Mouse (Mus musculus): ENCODE results near the gene Skap1.
"Not testable (repeated sequence)": the region's sequence is repeated elsewhere in the genome, so short reads cannot be mapped to it uniquely, and the experiment has no call there.

Gene Skap1

GRCm38 (mm10) chr11:96703813-96704212, 239.4 kb downstream of the Skap1 start:
- no peak for DNase-seq

- DNase-seq: no peak
These were observed 246.9 kb downstream of the Skap1 start for GRCm38 (mm10) chr11:96711268-96711667.

- no peak for DNase-seq
These were observed 247.3 kb downstream of the Skap1 start for GRCm38 (mm10) chr11:96711670-96712069.

GRCm38 (mm10) chr11:96713210-96714005, 249.0 kb downstream of the Skap1 start:
- no peak for DNase-seq

GRCm38 (mm10) chr11:96714011-96714410, 249.6 kb downstream of the Skap1 start:
- DNase-seq: no peak

- not testable (repeated sequence) for DNase-seq
These were observed 250.8 kb downstream of the Skap1 start for GRCm38 (mm10) chr11:96715168-96715567.

GRCm38 (mm10) chr11:96718609-96719008, 254.2 kb downstream of the Skap1 start:
- DNase-seq: no peak

GRCm38 (mm10) chr11:96725833-96726232, 261.4 kb downstream of the Skap1 start:
- DNase-seq: no peak

- no peak for DNase-seq
These were observed 264.2 kb downstream of the Skap1 start for GRCm38 (mm10) chr11:96728577-96728976.

GRCm38 (mm10) chr11:96729462-96729861, 265.1 kb downstream of the Skap1 start:
- DNase-seq: no peak

- DNase-seq: no peak
These were observed 265.9 kb downstream of the Skap1 start for GRCm38 (mm10) chr11:96730327-96730726.

- no peak for DNase-seq
These were observed 268.3 kb downstream of the Skap1 start for GRCm38 (mm10) chr11:96732657-96733056.

GRCm38 (mm10) chr11:96735908-96736307, 271.5 kb downstream of the Skap1 start:
- peak; percentile 47 for DNase-seq

- DNase-seq: peak; percentile 39
These were observed 272.0 kb downstream of the Skap1 start for GRCm38 (mm10) chr11:96736361-96736760.

GRCm38 (mm10) chr11:96737673-96738471, 273.5 kb downstream of the Skap1 start:
- DNase-seq: no peak

GRCm38 (mm10) chr11:96740796-96741195, 276.4 kb downstream of the Skap1 start:
- no peak for DNase-seq

GRCm38 (mm10) chr11:96741995-96742394, 277.6 kb downstream of the Skap1 start:
- DNase-seq: no peak

- DNase-seq: no peak
These were observed 278.6 kb downstream of the Skap1 start for GRCm38 (mm10) chr11:96743000-96743399.

GRCm38 (mm10) chr11:96743891-96744290, 279.5 kb downstream of the Skap1 start:
- DNase-seq: no peak

GRCm38 (mm10) chr11:96746648-96747047, 282.3 kb downstream of the Skap1 start:
- no peak for DNase-seq

- DNase-seq: no peak
These were observed 283.2 kb downstream of the Skap1 start for GRCm38 (mm10) chr11:96747555-96747954.

- DNase-seq: no peak
These were observed 290.9 kb downstream of the Skap1 start for GRCm38 (mm10) chr11:96755298-96755697.

GRCm38 (mm10) chr11:96757421-96757820, 293.0 kb downstream of the Skap1 start:
- DNase-seq: no peak

GRCm38 (mm10) chr11:96758402-96758801, 294.0 kb downstream of the Skap1 start:
- no peak for DNase-seq
